Mouse (Mus musculus) stomach, postnatal 0 days (tissue): ENCODE measurements around the gene Nsun7.

Experiments
- CTCF ChIP-seq: IDR thresholded peaks from 2 replicates; pipeline ENCODE4 v1.5.1; 2016; ENCODE audit warnings: antibody characterized with exemption, low read depth, mild to moderate bottlenecking, moderate library complexity
- EP300 ChIP-seq: optimal IDR thresholded peaks from 2 replicates; pipeline ENCODE3; 2016; ENCODE audit warnings: antibody characterized with exemption

GRCm38 (mm10) chr5:66214395-66214935 lies 45.2 kb upstream of the Nsun7 start:
- TF ChIP-seq CTCF (no peak), EP300 (no peak)
